Mouse (Mus musculus) heart, embryonic 16.5 days (tissue): ENCODE results near the gene Enpp4. TPM values are rescaled to one million over a fixed set of nuclear protein-coding genes. Genes with fewer than 3 reads are reported as not detected.

Experiments used
- ATAC-seq: fragments of 200-750 bp; cut with Nextera tagmentation; replicated peaks from 2 replicates; pipeline ENCODE4 v1.8.0; 2017; ENCODE audit warnings: moderate number of reproducible peaks; ENCODE audit not compliant: insufficient read depth, low FRiP score; ENCODE audit errors: extremely low read depth
- H3K27ac ChIP-seq: fragments of 300-500 bp; sonication (generic); 2 replicates; pipeline ENCODE4 v1.5.1; 2014; ENCODE audit warnings: mild to moderate bottlenecking, low read length, control low read depth, moderate library complexity
- H3K27me3 ChIP-seq: fragments of 300-500 bp; sonication (generic); 2 replicates; pipeline ENCODE4 v1.6.1; 2014; ENCODE audit warnings: low read length, mixed read lengths; ENCODE audit not compliant: control insufficient read depth, insufficient read depth
- H3K36me3 ChIP-seq: fragments of 300-500 bp; sonication (generic); 2 replicates; pipeline ENCODE4 v1.6.1; 2014; ENCODE audit not compliant: control insufficient read depth, insufficient read depth
- H3K4me1 ChIP-seq: fragments of 300-500 bp; sonication (generic); 2 replicates; pipeline ENCODE4 v1.6.1; 2014; ENCODE audit warnings: low read length, mixed read lengths; ENCODE audit not compliant: control insufficient read depth, insufficient read depth
- H3K4me2 ChIP-seq: fragments of 300-500 bp; sonication (generic); 2 replicates; pipeline ENCODE4 v1.6.1; 2014; ENCODE audit warnings: low read depth, mild to moderate bottlenecking, control low read depth, low read length
- H3K4me3 ChIP-seq: fragments of 300-500 bp; sonication (generic); 2 replicates; pipeline ENCODE4 v1.5.1; 2014; ENCODE audit warnings: mild to moderate bottlenecking, control low read depth, low read length
- H3K9ac ChIP-seq: fragments of 300-500 bp; sonication (generic); 2 replicates; pipeline ENCODE4 v1.6.1; 2014; ENCODE audit warnings: low read length, control low read depth
- H3K9me3 ChIP-seq: fragments of 300-500 bp; sonication (generic); replicated peaks from 2 replicates; pipeline ENCODE4 v1.6.1; 2016; ENCODE audit warnings: low read length; ENCODE audit not compliant: control insufficient read depth
- WGBS: fragments of 180-500 bp; shearing (Covaris S2); extraction: QIAGEN DNeasy Blood & Tissue Kit; methylation state at CpG from one replicate; pipeline ENCODE4 v1.1.7; 2014; 5-methylcytosine and 5-hydroxymethylcytosine counted together
- polyA plus RNA-seq: library from polyadenylated mRNA; unstranded; fragments of >200 nt; fragmentation: Nextera tagmentation; extraction: Ambion mirVana; gene quantifications from 2 replicates; pipeline ENCODE4 v1.2.1, GENCODE M21; 2015

The Enpp4 gene
- polyA plus RNA-seq, 1 experiment from 2014 or later: 11.0 TPM

DNA sequence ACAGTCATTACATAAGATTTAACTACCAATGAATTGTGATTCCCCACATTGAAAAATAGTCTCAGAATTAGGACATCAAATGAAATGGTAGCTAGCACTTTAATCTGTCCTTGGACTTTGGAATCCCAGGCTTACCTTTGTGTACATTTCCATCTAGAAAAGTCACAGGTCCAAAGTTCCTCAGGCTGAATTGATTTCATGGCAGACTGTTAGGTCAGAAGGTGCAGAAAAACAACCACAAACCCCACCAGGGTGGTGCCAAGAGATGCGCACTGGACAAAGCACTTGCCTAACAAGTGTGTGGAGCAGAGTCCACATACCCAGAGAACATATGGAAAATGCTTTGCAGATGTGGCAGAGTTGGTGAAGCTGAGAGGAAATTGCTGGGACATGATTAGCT is 48.5 kb downstream of the Enpp4 start:
- Histone ChIP-seq H3K9ac (no peak overlapping the region), H3K4me2 (no peak overlapping the region), H3K27ac (no peak overlapping the region), H3K27me3 (no peaks in the 10 kb centered on the region), H3K9me3 (no peaks in the 10 kb centered on the region), H3K36me3 (no peaks in the 10 kb centered on the region), H3K4me1 (no peaks in the 10 kb centered on the region), H3K4me3 (no peak overlapping the region)
- no peak for ATAC-seq
- 81% methylated on average over 1 of the region's 1 CpGs for WGBS

DNA sequence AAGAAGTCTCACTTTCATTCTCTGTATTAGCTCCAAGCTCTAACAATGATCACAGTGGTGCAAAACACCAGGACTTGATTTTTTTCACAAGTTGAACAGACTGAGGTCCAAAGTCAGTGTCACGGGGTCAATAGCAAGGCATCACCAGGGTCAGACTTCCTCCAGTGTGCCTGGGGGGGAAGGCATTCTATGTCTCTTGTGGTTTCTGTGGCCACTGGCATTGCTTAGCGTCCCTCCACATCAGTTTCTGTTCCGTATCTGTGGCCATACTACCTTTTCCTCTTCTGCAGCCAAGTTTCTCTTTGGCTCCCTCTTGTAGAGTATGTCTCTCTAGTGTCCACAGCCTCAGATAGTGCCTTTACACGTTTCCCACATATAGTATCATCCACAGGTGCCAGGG is 52.2 kb downstream of the Enpp4 start:
- Histone ChIP-seq H3K4me3 (no peak overlapping the region), H3K36me3 (no peaks in the 10 kb centered on the region), H3K9ac (no peak overlapping the region), H3K4me1 (no peaks in the 10 kb centered on the region), H3K9me3 (no peaks in the 10 kb centered on the region), H3K27ac (no peak overlapping the region), H3K27me3 (no peaks in the 10 kb centered on the region), H3K4me2 (no peak overlapping the region)
- WGBS: 66% methylated on average over 4 of the region's 4 CpGs
- ATAC-seq: no peak

Other genes with a start within 250 kb of the Enpp4 start
- gene Enpp5, start 27.0 kb downstream of the Enpp4 start, polyA plus RNA-seq: 20.7 and 24.3 TPM in 2 replicates
- 16.6 and 17.8 TPM in 2 replicates for gene Clic5, start 82.8 kb upstream of the Enpp4 start, polyA plus RNA-seq